Mouse (Mus musculus): Measurements from ENCODE around the gene Abhd10. TPM values are rescaled to one million over a fixed set of nuclear protein-coding genes. Genes with fewer than 3 reads are reported as not detected.

The Abhd10 gene
- polyA plus RNA-seq, 1 experiment, result 25.2 TPM

DNA sequence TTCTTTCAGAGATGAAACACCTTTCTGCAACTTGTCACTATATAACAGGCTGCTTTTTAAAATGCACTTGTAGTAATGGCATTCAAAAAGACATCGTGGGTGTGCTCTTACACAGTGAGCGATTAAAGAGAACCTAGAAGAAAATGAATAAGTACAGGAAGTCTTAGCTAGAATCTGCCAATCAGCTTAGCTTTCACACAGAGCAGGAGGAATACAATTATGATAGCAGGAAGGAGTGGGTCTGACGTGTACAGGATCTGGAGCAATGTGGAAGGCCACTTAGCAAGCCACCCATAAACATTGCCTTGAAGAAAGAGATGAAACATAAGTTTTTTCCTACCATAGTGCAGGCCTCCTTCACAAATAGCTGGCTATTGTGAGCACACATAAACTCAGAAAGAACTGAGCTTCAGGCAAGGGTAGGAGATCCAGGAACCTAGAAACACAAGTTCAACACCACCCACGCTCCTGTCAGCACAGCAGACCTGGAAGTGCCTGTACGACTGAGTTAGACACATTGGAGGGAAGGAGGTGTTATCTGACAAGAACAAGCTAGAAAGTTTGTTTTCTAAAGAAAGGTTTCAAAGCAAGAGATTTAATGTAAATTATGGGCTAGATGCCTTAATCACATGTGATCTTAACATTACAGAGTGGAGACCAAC is 28.1 kb downstream of the Abhd10 start:
- H3K4me3 ChIP-seq (ENCODE audit: insufficient read depth, low read length), result no peak overlapping the region
- no peaks in the 10 kb centered on the region for H3K4me1 ChIP-seq (ENCODE audit: control insufficient read depth, insufficient read depth, low read length)
- TF ChIP-seq POLR2A (IDR thresholded peaks at IDR 0.05; ENCODE audit: low read depth, low read length) (no peak), CTCF (IDR thresholded peaks at IDR 0.05; ENCODE audit: borderline replicate concordance, insufficient read depth, low read length) (no peak)
- no peak overlapping the region for H3K27ac ChIP-seq (ENCODE audit: insufficient read depth, low read length)

DNA sequence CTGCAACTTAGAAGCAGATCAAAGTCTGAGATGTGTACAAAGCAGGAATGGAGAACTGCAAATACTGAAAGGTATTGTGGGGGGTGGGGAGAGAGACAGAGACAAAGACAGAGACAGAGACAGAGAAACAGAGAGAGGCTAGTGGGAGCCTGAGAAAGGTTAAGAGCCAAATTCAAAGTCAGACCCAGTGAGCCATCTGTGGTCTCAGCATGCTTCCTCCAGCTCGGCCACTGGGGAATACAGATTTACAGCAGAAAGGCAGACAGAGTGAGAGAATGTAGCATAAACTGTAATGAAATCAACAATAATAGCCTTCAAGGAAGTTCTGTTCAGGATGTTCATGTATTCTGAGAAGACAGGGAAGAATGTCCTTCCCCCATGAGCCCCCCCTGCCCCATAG is 28.9 kb downstream of the Abhd10 start:
- Histone ChIP-seq H3K4me3 (ENCODE audit: insufficient read depth, low read length) (no peak overlapping the region), H3K27ac (ENCODE audit: insufficient read depth, low read length) (no peak overlapping the region), H3K4me1 (ENCODE audit: control insufficient read depth, insufficient read depth, low read length) (no peaks in the 10 kb centered on the region)
- TF ChIP-seq POLR2A (IDR thresholded peaks at IDR 0.05; ENCODE audit: low read depth, low read length) (no peak), CTCF (IDR thresholded peaks at IDR 0.05; ENCODE audit: borderline replicate concordance, insufficient read depth, low read length) (no peak)

DNA sequence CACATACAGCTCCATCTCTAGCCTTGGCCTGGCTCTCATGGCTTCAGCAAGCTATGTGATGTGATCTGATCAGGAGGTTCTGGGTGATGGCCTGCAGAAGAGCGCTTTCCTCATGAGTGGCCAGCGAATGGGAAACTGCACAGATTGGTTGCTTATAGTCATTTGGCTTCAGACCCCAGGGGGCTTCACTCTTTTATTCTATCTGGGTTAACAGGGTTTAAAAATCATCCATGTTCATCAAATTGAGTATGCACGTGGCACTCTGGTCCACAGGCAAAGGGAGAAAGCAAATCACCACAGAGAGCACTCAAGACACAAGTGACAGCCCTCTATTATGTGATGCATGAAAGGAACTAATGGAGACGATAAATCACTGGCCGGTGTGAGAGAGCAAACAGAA is 29.5 kb downstream of the Abhd10 start:
- Histone ChIP-seq H3K4me3 (ENCODE audit: insufficient read depth, low read length) (no peak overlapping the region), H3K27ac (ENCODE audit: insufficient read depth, low read length) (no peak overlapping the region), H3K4me1 (ENCODE audit: control insufficient read depth, insufficient read depth, low read length) (no peaks in the 10 kb centered on the region)
- TF ChIP-seq CTCF (IDR thresholded peaks at IDR 0.05; ENCODE audit: borderline replicate concordance, insufficient read depth, low read length), result no peak
- no peak for TF ChIP-seq POLR2A (IDR thresholded peaks at IDR 0.05; ENCODE audit: low read depth, low read length)

DNA sequence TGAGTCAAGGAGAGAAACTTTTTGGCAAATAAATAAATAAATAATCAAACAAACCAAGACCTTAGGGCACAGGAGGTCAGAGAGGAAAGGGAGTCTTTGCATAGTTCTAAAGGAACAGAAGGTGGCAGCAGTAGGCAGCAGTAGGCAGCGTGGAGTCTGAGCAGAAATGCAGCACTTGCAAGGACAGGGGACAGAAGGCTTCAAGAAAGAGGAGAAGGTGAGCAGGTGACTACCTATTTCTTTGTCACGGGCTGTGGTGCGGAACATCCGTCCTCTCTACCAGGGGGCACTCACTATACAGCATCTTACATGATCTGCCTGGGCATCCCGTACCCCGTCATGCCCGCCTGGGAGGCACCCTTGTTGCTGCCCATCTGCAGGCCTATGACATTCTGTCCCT is 31.5 kb downstream of the Abhd10 start:
- Histone ChIP-seq H3K4me1 (ENCODE audit: control insufficient read depth, insufficient read depth, low read length) (no peaks in the 10 kb centered on the region), H3K27ac (ENCODE audit: insufficient read depth, low read length) (no peak overlapping the region), H3K4me3 (ENCODE audit: insufficient read depth, low read length) (no peak overlapping the region)
- TF ChIP-seq CTCF (IDR thresholded peaks at IDR 0.05; ENCODE audit: borderline replicate concordance, insufficient read depth, low read length) (peak; percentile 56; the same call in 1 of the 2 replicates), POLR2A (IDR thresholded peaks at IDR 0.05; ENCODE audit: low read depth, low read length) (no peak)

DNA sequence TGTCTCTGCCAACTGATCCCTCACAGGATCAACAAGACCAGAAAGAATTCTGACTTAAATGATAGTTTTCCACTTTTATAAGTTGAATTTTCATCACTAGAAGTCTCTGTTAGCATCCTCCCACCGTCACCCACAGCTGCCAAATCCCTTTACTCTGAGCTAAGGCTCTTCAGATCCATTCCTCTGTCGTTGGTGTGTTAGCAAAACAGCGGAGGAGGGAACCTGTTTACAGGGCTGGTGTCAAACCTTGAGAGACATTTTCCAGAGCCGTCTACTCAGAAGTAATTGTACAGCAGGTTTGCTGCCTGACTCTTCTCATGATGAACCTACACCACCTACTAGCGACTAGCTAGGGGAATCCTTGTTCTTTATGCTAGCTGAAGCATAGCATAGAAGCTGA is 43.5 kb downstream of the Abhd10 start:
- Histone ChIP-seq H3K4me1 (ENCODE audit: control insufficient read depth, insufficient read depth, low read length) (no peaks in the 10 kb centered on the region), H3K27ac (ENCODE audit: insufficient read depth, low read length) (no peak overlapping the region), H3K4me3 (ENCODE audit: insufficient read depth, low read length) (no peak overlapping the region)
- TF ChIP-seq POLR2A (IDR thresholded peaks at IDR 0.05; ENCODE audit: low read depth, low read length) (no peak), CTCF (IDR thresholded peaks at IDR 0.05; ENCODE audit: borderline replicate concordance, insufficient read depth, low read length) (no peak)

DNA sequence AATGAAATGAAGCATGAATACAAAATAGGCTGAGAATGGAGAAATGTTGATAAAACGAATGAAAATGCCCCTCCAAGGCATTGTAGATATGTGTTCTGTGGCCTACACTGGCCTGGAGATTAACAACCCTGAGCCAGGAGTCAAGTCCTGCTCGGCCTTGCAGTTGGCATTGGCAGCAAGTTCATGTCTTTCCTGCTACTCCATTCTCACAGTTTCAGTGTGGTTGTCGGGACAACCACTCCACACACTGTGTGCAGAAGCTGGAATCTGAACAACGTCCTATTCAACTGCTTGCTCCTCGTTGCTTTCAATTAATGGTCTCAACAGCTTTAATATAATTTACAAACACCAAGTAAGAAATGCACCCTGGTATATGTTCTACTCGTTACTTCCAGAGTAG is 44.8 kb downstream of the Abhd10 start:
- Histone ChIP-seq H3K4me3 (ENCODE audit: insufficient read depth, low read length) (no peak overlapping the region), H3K4me1 (ENCODE audit: control insufficient read depth, insufficient read depth, low read length) (no peaks in the 10 kb centered on the region), H3K27ac (ENCODE audit: insufficient read depth, low read length) (no peak overlapping the region)
- no peak for TF ChIP-seq CTCF (IDR thresholded peaks at IDR 0.05; ENCODE audit: borderline replicate concordance, insufficient read depth, low read length)
- no peak for TF ChIP-seq POLR2A (IDR thresholded peaks at IDR 0.05; ENCODE audit: low read depth, low read length)

DNA sequence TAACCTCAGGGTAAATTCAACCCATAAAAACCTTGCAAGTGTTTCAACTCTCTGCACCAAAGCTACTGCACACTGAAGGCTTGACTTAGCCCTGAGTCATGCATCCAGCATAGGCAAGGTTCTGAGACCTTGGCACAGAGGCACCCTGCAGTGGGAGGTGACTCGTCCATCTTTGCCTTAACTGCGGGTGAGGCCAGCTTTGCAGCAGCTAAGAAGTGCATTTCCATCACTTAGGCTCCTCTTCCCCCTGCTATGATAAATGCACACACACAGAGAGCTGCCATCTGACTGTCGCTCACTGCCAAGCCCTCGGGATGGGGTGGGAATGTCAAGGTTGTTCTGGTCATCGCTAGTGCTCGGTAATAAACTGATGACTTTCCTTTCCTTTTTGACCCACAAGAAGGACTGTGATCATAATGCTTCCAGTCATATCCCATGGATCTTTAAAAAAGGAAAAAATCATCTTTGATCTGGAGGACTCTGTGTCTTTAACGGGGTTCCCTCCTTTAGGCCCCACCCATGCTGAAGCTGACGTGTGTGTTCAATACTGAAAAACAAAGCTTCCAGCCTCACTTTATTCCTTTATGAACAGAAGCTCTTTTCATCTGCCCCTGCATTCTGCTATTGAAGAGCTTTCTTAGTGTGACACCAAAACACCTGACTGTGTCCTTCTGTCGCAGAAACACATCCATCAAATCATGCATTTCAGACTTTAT is 47.2 kb downstream of the Abhd10 start:
- Histone ChIP-seq H3K4me1 (ENCODE audit: control insufficient read depth, insufficient read depth, low read length) (no peaks in the 10 kb centered on the region), H3K27ac (ENCODE audit: insufficient read depth, low read length) (no peak overlapping the region), H3K4me3 (ENCODE audit: insufficient read depth, low read length) (no peak overlapping the region)
- TF ChIP-seq POLR2A (IDR thresholded peaks at IDR 0.05; ENCODE audit: low read depth, low read length), result no peak
- no peak for TF ChIP-seq CTCF (IDR thresholded peaks at IDR 0.05; ENCODE audit: borderline replicate concordance, insufficient read depth, low read length)

DNA sequence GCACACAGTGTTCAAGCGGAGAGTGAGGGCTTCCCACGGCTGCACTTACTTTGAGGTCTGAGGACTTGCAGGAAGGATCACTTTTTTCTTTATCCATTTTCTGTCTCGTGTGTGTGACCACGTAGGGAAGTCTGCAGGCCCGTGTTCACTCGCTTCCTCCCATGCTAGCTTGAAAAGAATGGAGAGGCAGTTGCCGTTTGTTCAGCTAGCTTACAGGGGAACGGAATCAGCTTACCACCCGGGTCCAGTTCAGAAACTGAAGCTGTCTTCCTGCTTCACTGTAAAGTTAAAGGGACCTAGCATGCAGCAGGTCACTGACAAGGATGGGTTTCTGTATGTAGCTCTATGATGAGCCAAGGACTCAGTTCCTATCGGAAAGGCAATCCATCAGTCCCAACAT is 49.2 kb downstream of the Abhd10 start, which contains the start of gene Tmprss7:
Gene Tmprss7 (minus strand): TSS at position 101 of the 400 bp plus-strand sequence.
- no peaks in the 10 kb centered on the region; the same call in 1 of the 2 replicates for H3K4me1 ChIP-seq (ENCODE audit: control insufficient read depth, insufficient read depth, low read length)
- TF ChIP-seq POLR2A (IDR thresholded peaks at IDR 0.05; ENCODE audit: low read depth, low read length), result no peak
- no peak for TF ChIP-seq CTCF (IDR thresholded peaks at IDR 0.05; ENCODE audit: borderline replicate concordance, insufficient read depth, low read length)
- no peak within 1 kb of the TSS for H3K27ac ChIP-seq (ENCODE audit: insufficient read depth, low read length)
- H3K4me3 ChIP-seq (ENCODE audit: insufficient read depth, low read length), result no peak within 1 kb of the TSS

DNA sequence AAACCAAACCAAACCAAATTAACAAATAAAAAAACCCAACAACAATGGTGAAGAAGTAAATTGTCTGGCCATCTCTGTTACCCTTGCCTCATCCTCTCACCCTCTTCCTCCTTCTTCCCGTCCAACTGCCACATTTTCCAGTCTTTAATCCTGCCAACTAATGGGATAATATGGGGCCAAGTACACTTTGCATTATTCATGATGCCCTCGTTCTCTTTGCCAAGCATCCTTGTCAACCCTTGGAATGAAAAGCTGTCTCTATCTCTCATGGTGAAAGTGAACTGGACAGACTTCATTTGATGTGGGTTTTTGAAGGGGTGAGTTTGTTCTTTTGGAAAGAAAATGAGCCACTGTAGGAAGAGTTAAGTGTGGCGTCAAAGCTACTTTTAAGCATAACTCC is 49.9 kb downstream of the Abhd10 start:
- H3K4me1 ChIP-seq (ENCODE audit: control insufficient read depth, insufficient read depth, low read length), result no peaks in the 10 kb centered on the region; the same call in 1 of the 2 replicates
- TF ChIP-seq CTCF (IDR thresholded peaks at IDR 0.05; ENCODE audit: borderline replicate concordance, insufficient read depth, low read length) (no peak), POLR2A (IDR thresholded peaks at IDR 0.05; ENCODE audit: low read depth, low read length) (no peak)
- no peak overlapping the region for H3K4me3 ChIP-seq (ENCODE audit: insufficient read depth, low read length)
- H3K27ac ChIP-seq (ENCODE audit: insufficient read depth, low read length), result no peak overlapping the region

DNA sequence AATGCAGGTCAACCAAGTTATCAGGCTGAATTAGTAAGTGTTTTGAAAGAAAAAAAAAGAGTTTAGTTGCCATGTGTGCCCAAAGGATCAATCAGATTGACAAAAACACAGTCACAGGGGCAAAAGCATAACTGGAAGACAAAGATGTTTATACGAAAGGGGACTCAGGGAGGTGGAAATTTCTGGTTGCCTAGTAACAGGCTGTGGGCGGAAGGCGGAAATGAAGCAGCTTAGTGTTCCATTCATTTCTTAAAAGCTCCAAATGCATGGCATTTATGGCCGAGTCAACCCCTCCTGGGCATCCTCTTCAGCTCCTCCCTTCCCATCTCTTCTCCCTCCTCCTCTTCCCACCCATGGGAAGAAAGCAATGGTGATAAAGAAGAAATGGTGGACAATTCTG is 52.6 kb downstream of the Abhd10 start:
- TF ChIP-seq CTCF (IDR thresholded peaks at IDR 0.05; ENCODE audit: borderline replicate concordance, insufficient read depth, low read length) (no peak), POLR2A (IDR thresholded peaks at IDR 0.05; ENCODE audit: low read depth, low read length) (no peak)
- Histone ChIP-seq H3K4me1 (ENCODE audit: control insufficient read depth, insufficient read depth, low read length) (no peaks in the 10 kb centered on the region; the same call in 1 of the 2 replicates), H3K4me3 (ENCODE audit: insufficient read depth, low read length) (no peak overlapping the region), H3K27ac (ENCODE audit: insufficient read depth, low read length) (no peak overlapping the region)
